24 mouse cellular contexts compared by ENCODE assay signal in genomic region chr8:3546511-3546910, GRCm38 (mm10). TPM values are rescaled to one million over a fixed set of nuclear protein-coding genes. Genes with fewer than 3 reads are reported as not detected.
"Had no signal": no experiment of that assay in that cellular context is flagged by ENCODE, and none has a peak within 500 bp of the region (broad histone marks: within the 10 kb centered on the region; RNA-seq: fewer than 3 reads in every experiment).

No protein-coding gene starts in this region.

- H3K4me3 ChIP-seq: gastrocnemius, adult 2 months; heart, adult 2 months; intestine, embryonic 15.5 days; layer of hippocampus, adult 2 months; left cerebral cortex, adult 2 months; limb, embryonic 10.5 days; limb, embryonic 12.5 days; liver, embryonic 13.5 days; liver, embryonic 15.5 days had no signal

- H3K27ac ChIP-seq: gastrocnemius, adult 2 months; heart, adult 2 months; hindbrain, embryonic 14.5 days; intestine, embryonic 15.5 days; layer of hippocampus, adult 2 months; left cerebral cortex, adult 2 months; limb, embryonic 10.5 days; limb, embryonic 12.5 days; liver, embryonic 13.5 days; liver, embryonic 15.5 days had no signal

- ATAC-seq: hindbrain, embryonic 16.5 days; inflammation-experienced regulatory T-cells, adult 6 months; intestine, embryonic 15.5 days; intestine, postnatal 0 days had no signal

- DNase-seq: gastrocnemius, adult 2 months; gastrocnemius, postnatal 10 days; gastrocnemius, postnatal 25 days; heart, adult 2 months; heart, postnatal 10 days; kidney, adult 18-20 months; kidney, adult 8-10 months; kidney, postnatal 10 days; kidney, postnatal 25 days; kidney, postnatal 4 days; liver; liver, embryonic 13.5 days had no signal

- H3K4me1 ChIP-seq: intestine, embryonic 15.5 days; limb, embryonic 10.5 days; limb, embryonic 12.5 days; liver, embryonic 13.5 days; liver, embryonic 15.5 days had no signal

- H3K9ac ChIP-seq: hindbrain, embryonic 14.5 days; intestine, embryonic 15.5 days; limb, embryonic 12.5 days; liver, embryonic 13.5 days; liver, embryonic 15.5 days had no signal

- H3K9me3 ChIP-seq: intestine, embryonic 15.5 days; limb, embryonic 10.5 days; limb, embryonic 12.5 days; liver, embryonic 13.5 days; liver, embryonic 15.5 days had no signal

- H3K27me3 ChIP-seq: intestine, embryonic 15.5 days; limb, embryonic 12.5 days; liver, embryonic 13.5 days; liver, embryonic 15.5 days had no signal

- H3K4me2 ChIP-seq: heart, embryonic 11.5 days; hindbrain, embryonic 14.5 days; intestine, embryonic 15.5 days; limb, embryonic 12.5 days; liver, embryonic 11.5 days; liver, embryonic 13.5 days; liver, embryonic 15.5 days had no signal

RNA-seq across cellular contexts. Expression of gene C330021F23Rik, which starts 21.3 kb away (rescaled TPM):
- polyA plus RNA-seq: heart, adult 2 months had no signal

RNA-seq across cellular contexts. Expression of gene Camsap3, which starts 40.6 kb away (rescaled TPM):
- polyA plus RNA-seq: inflammation-experienced regulatory T-cells, adult 6 months had no signal
